Mouse (Mus musculus) kidney, adult 2 months (tissue): ENCODE results near the gene Dusp6. TPM values are rescaled to one million over a fixed set of nuclear protein-coding genes. Genes with fewer than 3 reads are reported as not detected.

Experiments used
- DNase-seq: peaks from one replicate; pipeline ENCODE4 v3.0.0; 2021
- H3K27ac ChIP-seq: fragments of 200-500 bp; 2 replicates; pipeline ENCODE4 v1.5.1; 2012; ENCODE audit warnings: low read depth, low read length, control low read depth, inconsistent platforms; ENCODE audit not compliant: insufficient read depth
- H3K27me3 ChIP-seq: fragments of 200-500 bp; replicated peaks from 2 replicates; pipeline ENCODE4 v1.6.1; 2012; ENCODE audit warnings: mild to moderate bottlenecking, moderate library complexity, low read length, inconsistent platforms; ENCODE audit not compliant: control insufficient read depth, insufficient read depth
- H3K36me3 ChIP-seq: fragments of 200-500 bp; 2 replicates; pipeline ENCODE4 v1.6.1; 2012; ENCODE audit warnings: mild to moderate bottlenecking, moderate library complexity, low read length, inconsistent platforms; ENCODE audit not compliant: control insufficient read depth, insufficient read depth
- H3K4me1 ChIP-seq: fragments of 200-500 bp; 2 replicates; pipeline ENCODE4 v1.6.1; 2011; ENCODE audit warnings: low read length; ENCODE audit not compliant: control insufficient read depth, insufficient read depth
- H3K4me3 ChIP-seq: fragments of 200-500 bp; 2 replicates; pipeline ENCODE4 v1.5.1; 2011; ENCODE audit warnings: mild to moderate bottlenecking, low read depth, low read length, control low read depth; ENCODE audit not compliant: insufficient read depth
- CTCF ChIP-seq: fragments of 200-500 bp; conservative IDR thresholded peaks from 2 replicates; pipeline ENCODE4 v1.5.1; 2011; ENCODE audit warnings: low read depth, mild to moderate bottlenecking, control low read depth, low read length, moderate library complexity, mixed read lengths; ENCODE audit not compliant: insufficient read depth, insufficient read length
- POLR2A ChIP-seq: fragments of 200-500 bp; IDR thresholded peaks from one replicate; pipeline ENCODE4 v1.6.1; 2011; ENCODE audit warnings: low read depth, low read length, control low read depth
- WGBS: fragments of 180-500 bp; shearing (Covaris S2); methylation state at CpG from one replicate; pipeline ENCODE4 v1.1.7; 2018; 5-methylcytosine and 5-hydroxymethylcytosine counted together
- polyA plus RNA-seq: library from polyadenylated mRNA; depleted of rRNA; stranded (reverse); fragments of >200 nt; gene quantifications from 2 replicates; pipeline ENCODE4 v1.2.3, GENCODE M21; 2012

Gene Dusp6
- polyA plus RNA-seq, 1 experiment, result 46.6 TPM

DNA sequence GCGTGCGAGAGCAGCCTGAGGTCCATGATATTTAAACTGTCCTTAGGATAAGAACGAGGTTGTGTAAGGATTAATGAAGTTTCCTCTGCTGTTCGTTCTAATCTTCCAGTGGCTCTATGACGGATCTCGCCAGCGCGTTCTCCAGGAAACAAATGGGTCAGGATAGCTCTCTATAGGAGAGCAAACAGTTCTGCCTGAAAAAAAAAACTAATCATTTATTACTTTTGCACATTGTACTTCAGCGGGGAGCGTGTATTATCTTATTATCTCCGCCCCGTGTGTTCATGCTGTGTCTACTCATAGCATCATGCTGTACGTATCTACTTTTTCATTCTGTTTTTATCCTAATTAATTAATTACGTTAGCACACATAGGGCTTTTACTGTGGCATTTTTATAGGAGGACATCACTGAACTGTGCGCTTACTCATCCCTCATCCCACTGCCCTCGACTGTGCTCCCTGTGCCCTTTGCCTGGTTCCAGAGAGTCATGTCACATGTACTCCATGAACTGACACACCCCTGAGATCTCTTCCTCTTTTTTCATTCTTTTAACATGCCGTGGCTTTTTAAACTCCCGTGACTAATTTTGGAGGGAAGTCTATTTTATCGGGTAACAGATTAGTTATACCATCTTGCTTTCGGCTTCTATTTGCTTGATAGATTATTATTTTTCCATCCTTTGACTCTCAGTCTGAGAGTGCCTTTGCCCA, 16.1 kb upstream of the Dusp6 start:
- 81% methylated on average over 20 of the region's 20 CpGs for WGBS
- TF ChIP-seq POLR2A, result no peak
- TF ChIP-seq CTCF, result no peak
- Histone ChIP-seq H3K27me3 (no peaks in the 10 kb centered on the region), H3K4me1 (0 out of 2 replicates have a peak, but pooled peaks cover 3% of the 10 kb centered on the region), H3K36me3 (no peaks in the 10 kb centered on the region), H3K4me3 (no peak overlapping the region), H3K27ac (no peak overlapping the region)
- DNase-seq, result no peak

DNA sequence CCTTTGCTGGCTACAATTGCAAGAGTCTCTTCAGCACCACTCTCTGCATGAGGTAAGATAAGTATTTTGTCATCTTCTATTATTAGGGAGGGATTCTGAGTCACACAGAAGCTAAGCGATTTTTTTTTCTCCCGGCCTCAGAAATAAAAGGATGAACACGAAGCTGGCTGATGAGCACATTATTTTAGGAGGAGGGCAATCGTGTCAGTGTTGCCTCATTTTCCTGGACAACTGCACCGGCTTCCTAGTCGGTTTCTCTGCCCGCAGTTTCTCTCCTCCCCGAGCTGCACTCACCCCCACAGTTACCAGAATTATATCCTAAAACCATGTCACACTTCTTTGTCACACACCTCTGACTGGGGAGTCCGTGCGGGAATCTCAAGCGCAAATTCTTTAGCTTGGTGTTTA, 12.2 kb upstream of the Dusp6 start:
- TF ChIP-seq CTCF (no peak), POLR2A (no peak)
- WGBS, result 69% methylated on average over 11 of the region's 11 CpGs
- H3K27ac ChIP-seq, result no peak overlapping the region
- H3K36me3 ChIP-seq, result no peaks in the 10 kb centered on the region
- H3K4me3 ChIP-seq, result no peak overlapping the region
- H3K4me1 ChIP-seq, result 0 out of 2 replicates have a peak, but pooled peaks cover 3% of the 10 kb centered on the region
- no peak for DNase-seq
- no peaks in the 10 kb centered on the region for H3K27me3 ChIP-seq

DNA sequence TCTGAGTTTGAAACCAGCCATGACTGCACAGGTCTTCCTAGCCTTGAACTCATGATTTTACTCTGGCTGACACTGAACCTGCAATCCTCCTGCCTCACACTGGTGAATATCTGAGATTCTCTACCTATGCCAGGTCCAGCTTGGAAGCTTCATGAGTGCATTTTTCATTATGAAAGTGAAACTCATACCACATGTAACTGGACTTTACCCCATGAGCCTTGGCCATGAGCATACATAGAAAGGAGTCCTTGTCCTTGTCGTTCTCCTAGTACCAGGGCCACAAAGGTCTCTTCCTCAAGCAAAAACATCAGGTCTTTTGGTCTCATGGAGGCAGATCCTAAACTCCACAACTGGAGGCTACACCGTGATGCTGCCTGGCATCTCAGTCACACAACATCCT, 9.6 kb upstream of the Dusp6 start:
- WGBS, result 81% methylated on average over 2 of the region's 2 CpGs
- Histone ChIP-seq H3K4me1 (peaks cover 23% of the 10 kb centered on the region), H3K4me3 (no peak overlapping the region), H3K36me3 (no peaks in the 10 kb centered on the region), H3K27ac (no peak overlapping the region), H3K27me3 (no peaks in the 10 kb centered on the region)
- no peak for DNase-seq
- no peak for TF ChIP-seq CTCF
- no peak for TF ChIP-seq POLR2A

DNA sequence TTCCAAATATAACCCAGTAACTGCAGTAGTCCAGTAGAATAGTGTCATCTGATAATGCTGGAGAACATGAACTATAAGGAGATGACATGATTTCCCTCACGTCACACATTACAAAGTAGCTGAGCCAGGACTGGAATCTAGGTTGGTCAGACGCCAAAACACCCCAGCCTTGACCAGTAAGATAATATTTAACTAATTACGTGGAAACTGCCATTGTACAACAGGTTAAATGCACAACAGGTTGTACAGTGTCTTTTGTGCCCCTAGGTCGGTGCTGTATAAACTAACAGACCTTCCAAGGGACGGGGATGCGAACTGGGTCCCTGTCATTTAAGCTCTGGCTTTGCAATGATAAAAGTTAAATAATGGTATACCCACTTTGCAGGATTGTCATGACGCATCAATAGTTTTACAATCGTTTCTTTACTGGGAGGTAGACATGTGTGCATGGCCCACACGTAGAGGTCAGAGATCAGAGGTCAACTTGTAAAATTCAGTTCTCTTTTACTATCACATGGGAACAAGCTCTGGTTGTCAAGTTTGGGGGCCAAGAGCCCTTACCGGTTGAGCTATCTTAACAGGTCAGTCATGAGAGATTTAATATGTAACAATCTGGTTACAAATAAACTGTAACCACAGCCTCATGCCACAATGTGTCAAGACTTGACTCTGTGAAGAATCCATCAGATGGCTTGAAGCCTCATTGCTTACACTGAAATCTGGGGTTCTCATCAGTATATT, 7.0 kb upstream of the Dusp6 start:
- TF ChIP-seq CTCF (no peak), POLR2A (no peak)
- peak overlapping the region; percentile 99 for H3K27ac ChIP-seq
- no peaks in the 10 kb centered on the region for H3K27me3 ChIP-seq
- H3K4me1 ChIP-seq, result peaks cover 34% of the 10 kb centered on the region
- peak; percentile 93 for DNase-seq
- H3K4me3 ChIP-seq, result no peak overlapping the region
- WGBS, result 41% methylated on average over 10 of the region's 10 CpGs
- H3K36me3 ChIP-seq, result no peaks in the 10 kb centered on the region

DNA sequence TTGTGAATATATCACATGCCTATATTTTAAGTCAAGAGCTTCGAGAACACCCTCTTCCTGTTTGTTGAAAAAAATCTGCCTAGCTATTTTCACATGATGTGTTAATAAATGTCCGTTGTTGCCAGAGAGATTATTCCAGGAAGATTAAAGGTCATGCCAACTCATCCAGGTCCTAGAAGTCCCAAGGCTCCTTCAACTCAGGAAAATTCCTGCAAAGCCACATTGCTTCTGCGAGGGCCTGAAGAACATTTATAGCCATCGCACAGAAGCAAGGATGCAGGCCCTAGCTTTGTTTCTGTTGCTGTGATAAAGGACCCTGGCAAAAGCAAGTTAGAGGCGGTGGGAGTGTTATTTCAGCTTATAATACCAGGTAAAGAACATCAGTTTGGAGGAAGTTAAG, 5.5 kb upstream of the Dusp6 start:
- no peak overlapping the region for H3K4me3 ChIP-seq
- peaks cover 34% of the 10 kb centered on the region for H3K4me1 ChIP-seq
- H3K27ac ChIP-seq, result peak overlapping the region; percentile 86
- no peaks in the 10 kb centered on the region for H3K27me3 ChIP-seq
- no peaks in the 10 kb centered on the region for H3K36me3 ChIP-seq
- peak; percentile 85 for DNase-seq
- 46% methylated on average over 5 of the region's 5 CpGs for WGBS
- TF ChIP-seq CTCF, result no peak

DNA sequence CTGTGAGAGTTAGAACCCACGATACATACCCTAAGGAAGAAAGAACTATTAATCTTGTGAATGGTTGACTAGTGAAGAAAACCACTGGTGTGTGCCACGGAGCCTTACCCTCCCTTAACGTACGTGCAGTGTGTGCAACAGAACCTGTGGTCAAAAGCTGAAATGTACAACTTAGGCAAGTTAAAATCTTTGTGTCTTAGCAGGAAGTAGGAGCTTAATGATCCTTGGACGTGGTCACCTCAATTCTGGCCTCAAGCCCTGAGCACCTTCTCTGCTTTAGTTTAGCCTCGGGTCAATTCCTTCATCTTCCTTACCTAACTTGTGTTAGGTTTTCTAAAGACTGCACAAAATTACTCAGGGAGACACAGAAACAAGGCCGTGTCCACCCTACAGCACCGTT, 3.2 kb upstream of the Dusp6 start:
- Histone ChIP-seq H3K27ac (peak overlapping the region; percentile 92), H3K36me3 (no peaks in the 10 kb centered on the region), H3K27me3 (no peaks in the 10 kb centered on the region), H3K4me3 (no peak overlapping the region), H3K4me1 (peaks cover 34% of the 10 kb centered on the region)
- 33% methylated on average over 8 of the region's 8 CpGs for WGBS
- TF ChIP-seq POLR2A (no peak), CTCF (no peak)
- DNase-seq, result peak; percentile 68

DNA sequence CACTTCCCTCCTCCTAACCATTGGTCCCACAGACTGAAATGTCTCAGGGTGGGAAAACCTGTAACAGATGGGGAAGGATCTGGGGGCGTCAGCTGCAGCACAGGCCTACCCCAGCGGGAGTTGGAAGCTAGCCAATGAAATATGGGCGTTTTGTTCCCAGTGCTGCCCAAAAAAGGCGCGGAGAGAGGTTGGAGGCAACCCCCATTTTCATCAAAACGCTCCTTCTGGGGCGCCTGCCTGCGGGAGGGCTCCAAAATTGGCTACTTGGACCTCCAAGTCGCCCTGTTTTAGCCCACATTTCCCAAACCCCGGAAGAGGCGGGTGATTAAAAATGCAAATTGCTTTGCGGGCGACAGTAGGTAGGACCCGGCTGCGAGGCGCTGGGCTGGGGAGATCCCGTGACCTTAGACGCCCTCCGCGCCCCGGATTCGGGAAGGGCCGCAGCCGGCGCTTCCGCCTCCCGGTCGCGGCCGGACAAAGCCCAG, 1.8 kb upstream of the Dusp6 start:
- peak overlapping the region; percentile 50 for H3K4me3 ChIP-seq
- whole genome bisulfite sequencing, result 1% methylated on average over 30 of the region's 30 CpGs
- H3K27me3 ChIP-seq, result no peaks in the 10 kb centered on the region
- no peak for DNase-seq
- peaks cover 2% of the 10 kb centered on the region; the same call in 1 of the 2 replicates for H3K36me3 ChIP-seq
- peak overlapping the region; percentile 92 for H3K27ac ChIP-seq
- peaks cover 28% of the 10 kb centered on the region for H3K4me1 ChIP-seq
- TF ChIP-seq POLR2A (no peak), CTCF (no peak)
